Mouse (Mus musculus) erythroblast, embryonic 14.5 days (primary cell): ENCODE measurements around the gene Gm20479.

Source experiments
- GATA1 ChIP-seq: IDR thresholded peaks from 2 replicates; pipeline ENCODE4 v1.6.1; 2012; ENCODE audit warnings: low read length, inconsistent platforms, mixed read lengths
- TAL1 ChIP-seq: IDR thresholded peaks from 3 replicates; pipeline ENCODE4 v1.6.1; 2012; ENCODE audit warnings: low read length, inconsistent platforms, mixed read lengths

DNA sequence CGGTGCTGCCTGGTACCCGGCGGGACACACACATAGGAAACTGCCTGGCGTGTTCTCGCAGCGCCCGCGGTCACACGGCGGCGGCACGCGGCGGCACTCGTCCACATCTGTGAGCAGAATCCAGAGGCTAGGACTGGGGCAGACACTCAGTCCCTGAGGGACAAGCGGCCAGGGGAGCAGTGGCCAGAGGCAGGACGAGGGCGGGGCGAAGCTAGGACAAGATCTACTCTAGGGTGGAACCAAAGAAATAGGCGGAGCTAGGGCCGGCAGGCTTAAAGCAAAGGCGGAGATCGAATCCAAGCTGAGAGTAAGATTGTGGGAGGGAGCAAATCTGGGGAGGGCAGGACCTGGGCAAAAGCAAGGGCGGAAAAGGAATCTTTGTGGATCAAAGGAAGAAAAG is 31.5 kb downstream of the Gm20479 start:
- TF ChIP-seq TAL1 = no peak
- no peak for TF ChIP-seq GATA1
